Mouse (Mus musculus): ENCODE data around the gene Slit3. TPM values are rescaled to one million over a fixed set of nuclear protein-coding genes. Genes with fewer than 3 reads are reported as not detected.

Slit3 gene
- polyA plus RNA-seq, 1 experiment from 2014 or later, result 24.1 TPM

- peaks cover 49% of the 10 kb centered on the region for H3K4me1 ChIP-seq (ENCODE audit: control insufficient read depth, insufficient read depth, low read length)
- no peak overlapping the region for H3K4me3 ChIP-seq (ENCODE audit: low read depth, low read length)
- DNase-seq (ENCODE audit: low spot score), result peak; percentile 75
- H3K9ac ChIP-seq (ENCODE audit: low read depth, low read length), result no peak overlapping the region
- ATAC-seq (ENCODE audit: low read depth), result peak; percentile 64; the same call in 1 of the 2 replicates
- peak overlapping the region; percentile 52; the same call in 1 of the 2 replicates for H3K27ac ChIP-seq (replicated peaks; ENCODE audit: low read depth, low read length)
- WGBS, result 13% methylated on average over 12 of the region's 12 CpGs
- H3K9me3 ChIP-seq (ENCODE audit: control insufficient read depth, low read length), result no peaks in the 10 kb centered on the region
- no peaks in the 10 kb centered on the region for H3K27me3 ChIP-seq (replicated peaks; ENCODE audit: control insufficient read depth, insufficient read depth, low read length)
- no peak overlapping the region; the same call in 1 of the 2 replicates for H3K4me2 ChIP-seq (ENCODE audit: low read depth, low read length)
- no peaks in the 10 kb centered on the region for H3K36me3 ChIP-seq (ENCODE audit: control insufficient read depth, insufficient read depth, low read length)
These were observed 267.4 kb downstream of the Slit3 start for GRCm38 (mm10) chr11:35388471-35388870.

DNA sequence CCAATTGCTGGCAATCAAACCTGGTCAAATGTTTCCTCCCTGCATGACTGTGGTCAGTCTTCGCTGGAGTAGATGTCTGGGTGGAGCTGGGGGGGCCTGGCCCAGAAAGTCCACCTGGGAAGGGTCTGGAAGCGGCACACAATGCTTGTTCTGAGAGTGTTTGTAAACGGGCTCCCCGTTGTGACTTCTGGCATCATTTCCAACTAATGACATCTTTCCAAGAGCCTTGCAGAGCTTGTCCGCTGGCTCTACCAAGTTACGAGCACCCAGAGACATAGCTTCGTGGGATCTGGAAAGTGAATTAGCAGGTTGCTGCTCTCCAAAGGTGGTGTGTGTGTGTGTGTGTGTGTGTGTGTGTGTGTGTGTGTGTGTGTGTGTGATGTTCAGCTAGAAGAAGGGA lies 268.3 kb downstream of the Slit3 start:
- WGBS, result 67% methylated on average over 7 of the region's 7 CpGs
- H3K27ac ChIP-seq (replicated peaks; ENCODE audit: low read depth, low read length), result no peak overlapping the region
- peaks cover 52% of the 10 kb centered on the region for H3K4me1 ChIP-seq (ENCODE audit: control insufficient read depth, insufficient read depth, low read length)

DNA sequence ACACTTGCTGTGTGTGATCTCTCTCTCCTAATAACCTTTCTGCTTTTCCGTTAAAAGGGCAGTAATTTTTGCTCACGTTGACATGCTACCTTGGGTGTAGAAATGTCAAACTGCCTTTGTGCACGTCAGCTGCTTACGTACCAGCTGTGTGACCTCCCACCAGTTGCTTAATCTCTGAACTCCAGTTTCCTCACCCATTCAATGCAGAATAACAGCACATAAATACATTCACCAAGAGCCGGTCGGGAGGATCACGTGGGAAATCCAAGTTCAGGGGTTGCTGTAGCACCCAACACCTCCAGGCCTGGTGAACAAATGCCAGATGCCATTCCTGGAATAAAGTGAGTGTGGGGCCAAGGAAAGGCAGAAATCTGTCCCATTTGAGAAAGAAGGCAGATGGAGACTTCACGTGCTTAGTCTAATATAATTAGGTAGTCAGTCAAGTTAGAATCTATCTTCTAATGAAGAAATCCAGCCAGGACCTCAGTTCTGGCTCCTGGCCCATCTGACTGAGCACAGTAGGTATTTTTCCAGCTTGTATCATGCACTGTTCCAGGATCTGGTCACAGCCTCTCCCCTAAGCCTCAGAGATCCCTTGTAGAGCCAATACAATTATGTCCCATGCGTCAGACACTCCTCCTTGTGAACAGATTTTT lies 268.9 kb downstream of the Slit3 start:
- H3K9me3 ChIP-seq (ENCODE audit: control insufficient read depth, low read length), result no peaks in the 10 kb centered on the region
- H3K4me2 ChIP-seq (ENCODE audit: low read depth, low read length), result no peak overlapping the region
- H3K27me3 ChIP-seq (replicated peaks; ENCODE audit: control insufficient read depth, insufficient read depth, low read length), result no peaks in the 10 kb centered on the region
- H3K27ac ChIP-seq (replicated peaks; ENCODE audit: low read depth, low read length), result no peak overlapping the region
- H3K9ac ChIP-seq (ENCODE audit: low read depth, low read length), result no peak overlapping the region
- ATAC-seq (ENCODE audit: low read depth) (no peak), DNase-seq (ENCODE audit: low spot score) (no peak)
- no peak overlapping the region for H3K4me3 ChIP-seq (ENCODE audit: low read depth, low read length)
- 70% methylated on average over 9 of the region's 9 CpGs for WGBS
- no peaks in the 10 kb centered on the region for H3K36me3 ChIP-seq (ENCODE audit: control insufficient read depth, insufficient read depth, low read length)
- peaks cover 52% of the 10 kb centered on the region for H3K4me1 ChIP-seq (ENCODE audit: control insufficient read depth, insufficient read depth, low read length)

More for the DNA sequence above, 268.3 kb downstream of the Slit3 start:
- no peak for ATAC-seq (ENCODE audit: low read depth)
- H3K9ac ChIP-seq (ENCODE audit: low read depth, low read length), result no peak overlapping the region
- H3K27me3 ChIP-seq (replicated peaks; ENCODE audit: control insufficient read depth, insufficient read depth, low read length), result no peaks in the 10 kb centered on the region
- no peak for DNase-seq (ENCODE audit: low spot score)
- H3K36me3 ChIP-seq (ENCODE audit: control insufficient read depth, insufficient read depth, low read length), result no peaks in the 10 kb centered on the region
- H3K4me2 ChIP-seq (ENCODE audit: low read depth, low read length), result no peak overlapping the region
- no peaks in the 10 kb centered on the region for H3K9me3 ChIP-seq (ENCODE audit: control insufficient read depth, low read length)
- H3K4me3 ChIP-seq (ENCODE audit: low read depth, low read length), result no peak overlapping the region

GRCm38 (mm10) chr11:35393815-35394214 lies 272.8 kb downstream of the Slit3 start:
- peaks cover 28% of the 10 kb centered on the region for H3K4me1 ChIP-seq (ENCODE audit: control insufficient read depth, insufficient read depth, low read length)
- H3K9ac ChIP-seq (ENCODE audit: low read depth, low read length), result no peak overlapping the region
- no peak overlapping the region for H3K4me3 ChIP-seq (ENCODE audit: low read depth, low read length)
- no peaks in the 10 kb centered on the region for H3K27me3 ChIP-seq (replicated peaks; ENCODE audit: control insufficient read depth, insufficient read depth, low read length)
- ATAC-seq (ENCODE audit: low read depth) (peak; percentile 68), DNase-seq (ENCODE audit: low spot score) (peak; percentile 82)
- no peak overlapping the region for H3K4me2 ChIP-seq (ENCODE audit: low read depth, low read length)
- WGBS, result 31% methylated on average over 5 of the region's 5 CpGs
- no peak overlapping the region for H3K27ac ChIP-seq (replicated peaks; ENCODE audit: low read depth, low read length)
- no peaks in the 10 kb centered on the region for H3K36me3 ChIP-seq (ENCODE audit: control insufficient read depth, insufficient read depth, low read length)
- H3K9me3 ChIP-seq (ENCODE audit: control insufficient read depth, low read length), result no peaks in the 10 kb centered on the region

DNA sequence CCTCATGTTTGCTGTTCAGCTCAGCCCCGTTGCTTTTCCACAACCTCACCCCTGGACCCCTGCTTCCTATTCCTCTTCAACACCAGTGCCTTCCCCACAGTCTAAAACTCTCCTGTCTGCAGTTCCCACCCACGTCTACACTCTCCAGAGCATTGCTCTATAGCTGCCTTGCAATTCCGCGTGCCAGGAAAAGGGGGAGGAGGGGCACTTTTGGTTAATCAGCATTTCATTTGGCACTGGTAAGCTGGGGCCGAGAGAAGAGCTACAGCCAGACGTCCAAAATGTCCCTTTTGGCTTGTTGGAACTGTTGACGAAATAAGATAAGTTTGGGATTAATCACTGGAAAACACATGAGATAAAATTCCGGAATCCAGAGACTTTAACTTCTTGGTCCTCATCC lies 274.4 kb downstream of the Slit3 start:
- ATAC-seq (ENCODE audit: low read depth), result no peak
- 60% methylated on average over 8 of the region's 8 CpGs for WGBS

GRCm38 (mm10) chr11:35398353-35398752 lies 277.3 kb downstream of the Slit3 start:
- ATAC-seq (ENCODE audit: low read depth), result no peak
- H3K36me3 ChIP-seq (ENCODE audit: control insufficient read depth, insufficient read depth, low read length), result no peaks in the 10 kb centered on the region
- 77% methylated on average over 5 of the region's 5 CpGs for WGBS
- H3K27ac ChIP-seq (replicated peaks; ENCODE audit: low read depth, low read length), result no peak overlapping the region
- no peaks in the 10 kb centered on the region for H3K9me3 ChIP-seq (ENCODE audit: control insufficient read depth, low read length)
- DNase-seq (ENCODE audit: low spot score), result no peak
- H3K4me2 ChIP-seq (ENCODE audit: low read depth, low read length), result no peak overlapping the region
- H3K4me1 ChIP-seq (ENCODE audit: control insufficient read depth, insufficient read depth, low read length), result peaks cover 17% of the 10 kb centered on the region
- no peak overlapping the region for H3K9ac ChIP-seq (ENCODE audit: low read depth, low read length)
- no peak overlapping the region for H3K4me3 ChIP-seq (ENCODE audit: low read depth, low read length)
- H3K27me3 ChIP-seq (replicated peaks; ENCODE audit: control insufficient read depth, insufficient read depth, low read length), result no peaks in the 10 kb centered on the region

More for the DNA sequence above, 274.4 kb downstream of the Slit3 start:
- H3K9me3 ChIP-seq (ENCODE audit: control insufficient read depth, low read length), result no peaks in the 10 kb centered on the region
- no peak overlapping the region for H3K4me3 ChIP-seq (ENCODE audit: low read depth, low read length)
- H3K4me2 ChIP-seq (ENCODE audit: low read depth, low read length), result no peak overlapping the region
- H3K4me1 ChIP-seq (ENCODE audit: control insufficient read depth, insufficient read depth, low read length), result peaks cover 28% of the 10 kb centered on the region
- DNase-seq (ENCODE audit: low spot score), result peak; percentile 48
- H3K27ac ChIP-seq (replicated peaks; ENCODE audit: low read depth, low read length), result no peak overlapping the region
- no peak overlapping the region for H3K9ac ChIP-seq (ENCODE audit: low read depth, low read length)
- H3K36me3 ChIP-seq (ENCODE audit: control insufficient read depth, insufficient read depth, low read length), result no peaks in the 10 kb centered on the region
- H3K27me3 ChIP-seq (replicated peaks; ENCODE audit: control insufficient read depth, insufficient read depth, low read length), result no peaks in the 10 kb centered on the region

DNA sequence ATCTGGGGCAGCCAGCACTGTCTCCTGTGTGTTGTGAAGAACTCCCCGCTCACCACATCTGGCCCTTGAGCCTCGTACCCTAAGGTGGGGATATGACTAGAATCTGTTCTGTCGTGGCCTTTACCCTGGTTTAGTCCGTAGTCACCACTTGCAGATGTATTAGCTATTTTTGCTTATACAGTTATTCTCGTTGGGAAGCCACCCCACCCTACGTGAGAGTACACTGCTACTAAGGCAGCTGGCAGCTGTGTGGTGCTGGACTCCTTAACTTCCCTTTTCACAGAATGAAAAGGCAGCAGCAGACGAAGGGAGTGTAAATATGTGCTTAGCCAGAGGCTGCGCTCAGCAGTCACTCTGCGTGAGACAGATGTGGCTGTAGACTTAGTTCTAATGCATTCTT lies 282.5 kb downstream of the Slit3 start:
- H3K27me3 ChIP-seq (replicated peaks; ENCODE audit: control insufficient read depth, insufficient read depth, low read length), result no peaks in the 10 kb centered on the region
- H3K27ac ChIP-seq (replicated peaks; ENCODE audit: low read depth, low read length), result no peak overlapping the region
- 75% methylated on average over 9 of the region's 9 CpGs for WGBS
- no peak overlapping the region for H3K4me2 ChIP-seq (ENCODE audit: low read depth, low read length)
- H3K4me1 ChIP-seq (ENCODE audit: control insufficient read depth, insufficient read depth, low read length), result peaks cover 18% of the 10 kb centered on the region; the same call in 1 of the 2 replicates
- H3K9me3 ChIP-seq (ENCODE audit: control insufficient read depth, low read length), result no peaks in the 10 kb centered on the region
- H3K36me3 ChIP-seq (ENCODE audit: control insufficient read depth, insufficient read depth, low read length), result no peaks in the 10 kb centered on the region
- no peak for DNase-seq (ENCODE audit: low spot score)
- no peak overlapping the region for H3K9ac ChIP-seq (ENCODE audit: low read depth, low read length)
- ATAC-seq (ENCODE audit: low read depth), result no peak
- no peak overlapping the region for H3K4me3 ChIP-seq (ENCODE audit: low read depth, low read length)

DNA sequence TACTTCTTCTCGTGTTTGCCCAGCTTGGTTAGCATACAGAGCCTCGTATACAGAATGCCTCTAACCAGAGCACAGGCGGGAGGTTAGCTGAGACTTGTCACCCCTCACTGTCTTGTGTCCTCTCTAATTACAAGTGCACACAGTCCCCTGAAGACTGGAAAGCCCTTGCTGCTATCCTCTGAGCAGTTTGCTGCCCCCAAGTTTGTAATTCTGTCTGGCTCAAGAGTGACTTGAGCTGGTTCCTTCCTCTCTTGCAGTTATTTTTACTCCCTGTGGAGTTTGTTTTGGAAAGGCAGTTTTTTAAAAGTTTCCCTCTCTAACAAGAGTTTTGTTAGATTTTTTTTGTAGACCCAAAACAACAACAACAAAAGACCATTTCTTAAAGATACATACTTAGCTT lies 285.0 kb downstream of the Slit3 start:
- ATAC-seq (ENCODE audit: low read depth) (no peak), DNase-seq (ENCODE audit: low spot score) (no peak)
- Histone ChIP-seq H3K9me3 (ENCODE audit: control insufficient read depth, low read length) (no peaks in the 10 kb centered on the region), H3K9ac (ENCODE audit: low read depth, low read length) (no peak overlapping the region), H3K27me3 (replicated peaks; ENCODE audit: control insufficient read depth, insufficient read depth, low read length) (no peaks in the 10 kb centered on the region), H3K27ac (replicated peaks; ENCODE audit: low read depth, low read length) (no peak overlapping the region), H3K36me3 (ENCODE audit: control insufficient read depth, insufficient read depth, low read length) (no peaks in the 10 kb centered on the region), H3K4me1 (ENCODE audit: control insufficient read depth, insufficient read depth, low read length) (peaks cover 18% of the 10 kb centered on the region; the same call in 1 of the 2 replicates), H3K4me2 (ENCODE audit: low read depth, low read length) (no peak overlapping the region), H3K4me3 (ENCODE audit: low read depth, low read length) (no peak overlapping the region)
- 36% methylated on average over 3 of the region's 3 CpGs for WGBS

DNA sequence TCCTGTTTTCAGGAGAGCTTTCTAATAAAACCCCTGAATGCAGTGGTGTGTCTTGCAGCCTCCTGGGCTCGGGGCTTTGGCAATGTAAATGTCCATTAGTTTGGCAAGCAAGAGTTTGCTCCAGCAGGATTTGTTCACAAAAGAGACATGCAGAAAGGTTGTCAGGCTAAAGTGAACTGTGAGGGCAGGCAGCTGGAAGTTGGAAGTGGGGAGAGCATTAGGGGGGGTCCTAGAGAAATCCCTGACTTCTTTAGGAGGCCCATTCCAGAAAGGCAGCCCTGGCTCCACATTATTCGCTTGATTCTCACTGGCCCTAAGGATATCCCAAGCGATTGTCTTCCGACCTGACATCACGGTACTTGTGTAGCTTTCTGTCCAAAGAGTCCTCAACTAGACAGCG lies 285.5 kb downstream of the Slit3 start:
- H3K27ac ChIP-seq (replicated peaks; ENCODE audit: low read depth, low read length), result no peak overlapping the region
- ATAC-seq (ENCODE audit: low read depth), result no peak

More for the DNA sequence above, 285.5 kb downstream of the Slit3 start:
- H3K27me3 ChIP-seq (replicated peaks; ENCODE audit: control insufficient read depth, insufficient read depth, low read length), result no peaks in the 10 kb centered on the region
- no peaks in the 10 kb centered on the region for H3K9me3 ChIP-seq (ENCODE audit: control insufficient read depth, low read length)
- no peak overlapping the region for H3K4me2 ChIP-seq (ENCODE audit: low read depth, low read length)
- no peak overlapping the region for H3K9ac ChIP-seq (ENCODE audit: low read depth, low read length)
- no peak for DNase-seq (ENCODE audit: low spot score)
- H3K4me3 ChIP-seq (ENCODE audit: low read depth, low read length), result no peak overlapping the region
- 53% methylated on average over 6 of the region's 6 CpGs for WGBS
- H3K4me1 ChIP-seq (ENCODE audit: control insufficient read depth, insufficient read depth, low read length), result peaks cover 18% of the 10 kb centered on the region; the same call in 1 of the 2 replicates
- H3K36me3 ChIP-seq (ENCODE audit: control insufficient read depth, insufficient read depth, low read length), result no peaks in the 10 kb centered on the region
